Mouse (Mus musculus): ENCODE results near the gene Ciao2a. TPM values are rescaled to one million over a fixed set of nuclear protein-coding genes. Genes with fewer than 3 reads are reported as not detected.

The Ciao2a gene
- polyA plus RNA-seq, 1 experiment from 2014 or later = 176 TPM

DNA sequence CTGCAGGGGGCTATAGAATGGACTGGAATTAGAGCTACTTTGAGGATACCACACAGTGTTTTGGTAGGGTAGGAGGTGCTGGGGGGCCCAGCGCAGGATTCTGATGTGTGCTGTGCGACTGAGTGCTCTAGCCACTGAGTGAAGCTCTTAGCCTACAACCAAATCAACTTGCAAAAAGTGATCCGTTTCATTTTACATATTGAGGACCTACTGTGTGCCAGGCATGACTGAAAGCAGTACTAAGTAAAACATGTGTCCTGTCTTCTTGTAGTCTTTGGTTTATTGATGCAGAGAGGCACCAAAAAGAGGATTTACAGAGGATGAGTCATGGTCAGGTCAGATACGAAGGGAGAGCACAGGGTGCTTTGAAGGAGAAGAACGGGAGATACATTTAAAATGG, 40.8 kb downstream of the Ciao2a start:
- Histone ChIP-seq H3K9ac (no peak overlapping the region), H3K9me3 (replicated peaks) (no peaks in the 10 kb centered on the region), H3K4me3 (no peak overlapping the region), H3K4me2 (no peak overlapping the region), H3K4me1 (replicated peaks) (peaks cover 43% of the 10 kb centered on the region), H3K27me3 (replicated peaks) (no peaks in the 10 kb centered on the region), H3K27ac (ENCODE audit: poor library complexity, severe bottlenecking) (no peak overlapping the region), H3K36me3 (no peaks in the 10 kb centered on the region)
- ATAC-seq (ENCODE audit: insufficient number of reproducible peaks, low FRiP score) = no peak
- WGBS = 83% methylated on average over 5 of the region's 5 CpGs

DNA sequence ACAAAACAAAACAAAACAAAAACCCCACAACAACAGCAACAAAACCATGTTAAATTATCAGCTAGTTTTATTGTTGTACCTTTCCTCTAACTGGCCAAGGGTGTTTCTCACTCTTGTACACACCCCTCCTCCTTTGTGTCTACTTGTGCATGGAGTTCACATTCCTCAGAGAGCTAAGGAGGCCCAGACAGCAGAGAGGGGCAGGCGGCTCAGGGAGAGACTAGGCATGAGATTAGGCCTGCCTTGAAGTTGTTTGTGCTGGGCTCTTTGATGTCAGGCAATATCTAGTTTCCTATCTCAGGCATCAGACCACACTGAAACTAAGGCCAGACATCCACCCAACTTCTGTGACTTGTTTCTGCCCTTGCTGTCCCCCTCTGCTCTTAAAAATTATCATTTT, 41.8 kb downstream of the Ciao2a start:
- H3K9ac ChIP-seq = no peak overlapping the region
- no peaks in the 10 kb centered on the region for H3K27me3 ChIP-seq (replicated peaks)
- no peak overlapping the region for H3K4me2 ChIP-seq
- ATAC-seq (ENCODE audit: insufficient number of reproducible peaks, low FRiP score) = peak; percentile 47; the same call in 1 of the 2 replicates
- no peak overlapping the region for H3K4me3 ChIP-seq
- H3K9me3 ChIP-seq (replicated peaks) = no peaks in the 10 kb centered on the region
- H3K36me3 ChIP-seq = no peaks in the 10 kb centered on the region
- peaks cover 43% of the 10 kb centered on the region for H3K4me1 ChIP-seq (replicated peaks)
- H3K27ac ChIP-seq (ENCODE audit: poor library complexity, severe bottlenecking) = no peak overlapping the region
- WGBS = 5% methylated on average over 1 of the region's 1 CpGs

DNA sequence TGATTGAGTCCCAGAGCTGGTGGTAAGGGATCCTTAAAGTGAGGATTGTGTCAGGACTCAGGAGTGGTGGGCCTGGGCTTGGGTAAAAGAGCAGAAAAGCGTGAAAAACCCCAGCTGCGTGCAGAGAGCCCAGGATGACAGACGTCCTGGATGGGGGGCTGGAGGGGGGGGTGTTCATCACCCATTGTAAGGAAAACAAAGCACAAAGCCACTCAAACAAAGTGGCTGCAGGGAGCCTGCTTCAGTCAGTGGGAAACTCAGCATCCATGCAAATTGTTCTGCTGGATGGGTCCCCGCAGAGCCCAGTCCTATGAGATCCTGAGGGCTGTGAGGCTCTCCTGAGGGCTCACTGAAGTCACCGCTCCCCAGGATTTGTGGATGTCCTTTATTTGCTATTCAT, 44.1 kb downstream of the Ciao2a start:
- Histone ChIP-seq H3K4me3 (no peak overlapping the region), H3K27me3 (replicated peaks) (no peaks in the 10 kb centered on the region), H3K36me3 (no peaks in the 10 kb centered on the region), H3K4me1 (replicated peaks) (peaks cover 43% of the 10 kb centered on the region), H3K9ac (no peak overlapping the region), H3K4me2 (no peak overlapping the region), H3K27ac (ENCODE audit: poor library complexity, severe bottlenecking) (no peak overlapping the region), H3K9me3 (replicated peaks) (no peaks in the 10 kb centered on the region)
- WGBS = 57% methylated on average over 5 of the region's 5 CpGs
- no peak for ATAC-seq (ENCODE audit: insufficient number of reproducible peaks, low FRiP score)

DNA sequence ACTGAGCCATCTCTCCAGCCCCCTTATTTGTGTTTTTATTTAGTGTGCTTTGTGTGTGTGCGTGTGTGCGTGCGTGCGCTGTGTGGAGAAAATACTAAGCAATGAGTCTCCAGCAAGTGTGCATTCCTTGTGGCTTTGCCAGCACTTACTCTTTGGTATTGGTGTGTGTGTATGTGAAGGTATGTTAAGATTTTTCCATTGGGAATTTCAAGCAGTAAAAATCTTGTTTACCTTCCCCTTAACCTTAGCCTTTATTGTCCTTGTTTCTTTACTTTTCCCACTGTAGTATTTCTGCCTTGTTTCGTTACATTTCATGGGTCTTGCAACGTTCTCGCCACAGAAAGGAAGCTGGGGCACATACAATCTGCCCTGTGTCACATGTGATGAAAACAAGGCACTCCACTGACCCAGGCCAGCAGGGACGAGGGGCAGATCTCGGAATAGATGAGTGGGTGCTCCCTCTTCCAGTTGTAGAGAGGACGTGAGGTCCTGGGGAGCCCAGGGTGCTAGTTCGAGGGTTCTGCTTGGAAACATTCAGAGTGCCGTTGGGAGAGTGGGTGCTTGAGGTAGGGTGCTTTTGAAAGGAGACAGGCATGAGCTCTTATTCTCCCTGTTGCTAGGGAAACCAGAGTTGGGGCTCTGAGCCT, 45.0 kb downstream of the Ciao2a start:
- ATAC-seq (ENCODE audit: insufficient number of reproducible peaks, low FRiP score) = no peak
- no peak overlapping the region for H3K4me2 ChIP-seq
- H3K36me3 ChIP-seq = no peaks in the 10 kb centered on the region
- no peaks in the 10 kb centered on the region for H3K9me3 ChIP-seq (replicated peaks)
- no peak overlapping the region for H3K9ac ChIP-seq
- WGBS = 52% methylated on average over 12 of the region's 12 CpGs
- H3K27ac ChIP-seq (ENCODE audit: poor library complexity, severe bottlenecking) = no peak overlapping the region
- no peak overlapping the region for H3K4me3 ChIP-seq
- no peaks in the 10 kb centered on the region for H3K27me3 ChIP-seq (replicated peaks)
- peaks cover 38% of the 10 kb centered on the region for H3K4me1 ChIP-seq (replicated peaks)

GRCm38 (mm10) chr9:66173316-66173855, 47.0 kb downstream of the Ciao2a start:
- Histone ChIP-seq H3K27me3 (replicated peaks) (no peaks in the 10 kb centered on the region), H3K9me3 (replicated peaks) (no peaks in the 10 kb centered on the region), H3K9ac (no peak overlapping the region), H3K4me2 (no peak overlapping the region), H3K4me3 (no peak overlapping the region), H3K27ac (ENCODE audit: poor library complexity, severe bottlenecking) (no peak overlapping the region), H3K4me1 (replicated peaks) (peaks cover 28% of the 10 kb centered on the region), H3K36me3 (no peaks in the 10 kb centered on the region)
- no peak for ATAC-seq (ENCODE audit: insufficient number of reproducible peaks, low FRiP score)
- WGBS = 92% methylated on average over 5 of the region's 5 CpGs

GRCm38 (mm10) chr9:66174985-66175384, 48.6 kb downstream of the Ciao2a start:
- H3K9me3 ChIP-seq (replicated peaks) = no peaks in the 10 kb centered on the region
- peaks cover 21% of the 10 kb centered on the region for H3K4me1 ChIP-seq (replicated peaks)
- no peak overlapping the region for H3K27ac ChIP-seq (ENCODE audit: poor library complexity, severe bottlenecking)
- no peak overlapping the region for H3K4me3 ChIP-seq
- peak; percentile 77 for ATAC-seq (ENCODE audit: insufficient number of reproducible peaks, low FRiP score)
- no peaks in the 10 kb centered on the region for H3K36me3 ChIP-seq
- 93% methylated on average over 3 of the region's 3 CpGs for whole genome bisulfite sequencing
- no peak overlapping the region for H3K9ac ChIP-seq
- no peaks in the 10 kb centered on the region for H3K27me3 ChIP-seq (replicated peaks)
- H3K4me2 ChIP-seq = no peak overlapping the region

DNA sequence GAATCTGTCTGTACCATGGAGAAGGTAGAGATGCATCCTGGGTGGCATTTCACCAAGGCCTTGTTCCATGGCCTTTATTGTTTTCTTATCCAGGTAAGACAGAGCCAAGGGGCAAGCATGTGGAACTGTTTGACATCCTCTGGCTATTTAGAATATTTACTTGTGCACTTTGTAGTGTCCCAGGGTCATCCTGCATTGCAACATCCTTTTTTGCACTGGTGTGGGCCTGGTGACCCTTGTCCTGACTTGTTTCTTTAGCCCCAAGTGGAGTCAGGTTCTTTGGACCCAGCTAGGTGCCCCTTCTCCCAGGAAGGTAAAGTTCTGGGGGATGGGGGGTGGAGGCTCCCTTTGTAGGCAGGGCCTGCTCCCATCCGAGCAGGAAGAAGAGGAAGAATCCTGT, 51.6 kb downstream of the Ciao2a start:
- Histone ChIP-seq H3K4me1 (replicated peaks) (peaks cover 32% of the 10 kb centered on the region), H3K4me3 (no peak overlapping the region), H3K27me3 (replicated peaks) (no peaks in the 10 kb centered on the region), H3K9me3 (replicated peaks) (no peaks in the 10 kb centered on the region), H3K4me2 (no peak overlapping the region), H3K27ac (ENCODE audit: poor library complexity, severe bottlenecking) (no peak overlapping the region), H3K36me3 (no peaks in the 10 kb centered on the region), H3K9ac (no peak overlapping the region)
- no peak for ATAC-seq (ENCODE audit: insufficient number of reproducible peaks, low FRiP score)
- WGBS = 56% methylated on average over 1 of the region's 1 CpGs

DNA sequence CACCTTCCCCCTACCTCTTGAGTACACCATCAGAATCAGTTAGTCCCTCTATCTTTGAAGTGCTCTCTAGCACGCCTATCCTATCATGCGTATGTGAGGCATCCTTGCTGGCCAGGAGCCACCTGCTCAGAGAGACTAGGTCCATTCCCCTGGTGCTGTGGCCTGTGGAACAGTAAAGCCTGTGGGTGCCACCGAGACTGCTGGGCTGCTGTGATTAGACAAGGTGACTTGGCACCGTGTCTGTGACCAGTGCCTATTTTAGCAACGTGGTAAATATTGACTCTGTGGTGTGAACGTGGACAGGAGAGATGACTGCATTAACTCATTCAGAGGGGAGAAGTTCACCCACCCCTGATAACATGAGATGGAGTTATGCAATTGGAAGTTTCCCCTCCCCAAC, 53.4 kb downstream of the Ciao2a start:
- Histone ChIP-seq H3K4me3 (no peak overlapping the region), H3K9ac (no peak overlapping the region), H3K9me3 (replicated peaks) (no peaks in the 10 kb centered on the region), H3K27ac (ENCODE audit: poor library complexity, severe bottlenecking) (no peak overlapping the region), H3K4me1 (replicated peaks) (peaks cover 32% of the 10 kb centered on the region), H3K27me3 (replicated peaks) (no peaks in the 10 kb centered on the region), H3K36me3 (no peaks in the 10 kb centered on the region), H3K4me2 (no peak overlapping the region)
- ATAC-seq (ENCODE audit: insufficient number of reproducible peaks, low FRiP score) = peak; percentile 20; the same call in 1 of the 2 replicates
- WGBS = 33% methylated on average over 6 of the region's 6 CpGs

DNA sequence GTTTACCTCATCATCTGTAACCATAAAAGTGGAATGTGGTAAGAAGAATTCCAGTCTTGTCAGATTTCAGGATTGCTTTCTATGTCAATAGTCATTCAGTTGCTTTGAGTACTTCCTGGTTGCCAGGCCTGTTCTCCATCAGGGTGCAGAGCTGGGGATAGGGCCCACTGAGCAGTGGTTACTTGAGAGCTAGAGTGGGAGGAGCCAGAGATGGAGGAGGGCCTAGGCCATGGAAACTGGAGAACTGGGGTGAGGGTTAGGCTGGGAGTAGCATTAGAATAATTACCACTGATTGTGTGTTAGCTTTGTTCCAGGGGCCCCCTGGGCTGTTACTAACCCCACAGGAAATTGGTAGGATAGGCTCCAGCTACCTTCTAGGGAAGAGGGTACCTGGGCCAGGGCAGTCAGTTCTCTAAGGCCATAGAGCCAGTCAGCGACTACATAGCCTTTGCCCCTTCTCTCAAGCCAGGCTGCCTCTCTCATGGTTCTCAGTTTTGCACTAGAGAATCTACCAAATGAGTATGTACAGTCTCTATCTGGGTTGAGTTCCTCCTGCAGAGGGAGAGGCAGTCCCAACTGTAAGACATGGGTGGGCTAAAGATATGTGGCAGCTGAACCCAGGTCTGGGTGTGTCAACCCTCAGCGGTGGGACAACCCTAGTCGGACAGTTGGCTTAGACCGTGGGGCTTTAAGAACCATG, 54.9 kb downstream of the Ciao2a start:
- H3K27me3 ChIP-seq (replicated peaks) = no peaks in the 10 kb centered on the region
- peak overlapping the region; percentile 6 for H3K4me2 ChIP-seq
- no peaks in the 10 kb centered on the region for H3K36me3 ChIP-seq
- no peak overlapping the region for H3K4me3 ChIP-seq
- ATAC-seq (ENCODE audit: insufficient number of reproducible peaks, low FRiP score) = peak; percentile 82
- no peak overlapping the region for H3K9ac ChIP-seq
- no peaks in the 10 kb centered on the region for H3K9me3 ChIP-seq (replicated peaks)
- WGBS = 47% methylated on average over 4 of the region's 4 CpGs
- H3K27ac ChIP-seq (ENCODE audit: poor library complexity, severe bottlenecking) = peak overlapping the region; percentile 67
- peaks cover 32% of the 10 kb centered on the region for H3K4me1 ChIP-seq (replicated peaks)

GRCm38 (mm10) chr9:66181826-66182678, 55.6 kb downstream of the Ciao2a start:
- 12% methylated on average over 11 of the region's 11 CpGs for WGBS
- ATAC-seq (ENCODE audit: insufficient number of reproducible peaks, low FRiP score) = peak; percentile 89
- Histone ChIP-seq H3K4me1 (replicated peaks) (peaks cover 37% of the 10 kb centered on the region), H3K36me3 (no peaks in the 10 kb centered on the region), H3K9ac (no peak overlapping the region), H3K27me3 (replicated peaks) (no peaks in the 10 kb centered on the region), H3K4me2 (peak overlapping the region; percentile 6), H3K9me3 (replicated peaks) (no peaks in the 10 kb centered on the region), H3K4me3 (no peak overlapping the region), H3K27ac (ENCODE audit: poor library complexity, severe bottlenecking) (peak overlapping the region; percentile 67)

DNA sequence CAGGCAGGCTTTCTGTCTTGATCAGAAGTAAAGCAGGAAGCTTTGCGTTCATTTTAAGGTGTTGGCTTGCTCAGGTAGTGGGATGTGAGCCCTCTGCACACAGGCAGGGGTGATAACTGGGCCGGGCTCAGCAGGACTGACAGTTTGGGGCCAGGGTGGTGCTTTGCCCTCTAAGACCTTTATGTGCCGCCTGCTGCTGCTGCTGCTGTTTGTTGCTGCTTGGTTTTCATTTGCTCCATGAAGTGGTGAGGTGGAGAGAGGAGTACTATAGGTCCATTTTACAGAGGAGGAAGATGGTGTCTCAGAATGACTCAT, 56.2 kb downstream of the Ciao2a start:
- no peak overlapping the region for H3K4me3 ChIP-seq
- H3K27ac ChIP-seq (ENCODE audit: poor library complexity, severe bottlenecking) = peak overlapping the region; percentile 67
- H3K9ac ChIP-seq = no peak overlapping the region
- H3K27me3 ChIP-seq (replicated peaks) = no peaks in the 10 kb centered on the region
- peaks cover 37% of the 10 kb centered on the region for H3K4me1 ChIP-seq (replicated peaks)
- 52% methylated on average over 3 of the region's 3 CpGs for WGBS
- no peaks in the 10 kb centered on the region for H3K36me3 ChIP-seq
- H3K9me3 ChIP-seq (replicated peaks) = no peaks in the 10 kb centered on the region
- peak overlapping the region; percentile 6 for H3K4me2 ChIP-seq
- ATAC-seq (ENCODE audit: insufficient number of reproducible peaks, low FRiP score) = peak; percentile 41; the same call in 1 of the 2 replicates

Data from heart, embryonic 12.5 days (tissue).